In the genomic region with DNA sequence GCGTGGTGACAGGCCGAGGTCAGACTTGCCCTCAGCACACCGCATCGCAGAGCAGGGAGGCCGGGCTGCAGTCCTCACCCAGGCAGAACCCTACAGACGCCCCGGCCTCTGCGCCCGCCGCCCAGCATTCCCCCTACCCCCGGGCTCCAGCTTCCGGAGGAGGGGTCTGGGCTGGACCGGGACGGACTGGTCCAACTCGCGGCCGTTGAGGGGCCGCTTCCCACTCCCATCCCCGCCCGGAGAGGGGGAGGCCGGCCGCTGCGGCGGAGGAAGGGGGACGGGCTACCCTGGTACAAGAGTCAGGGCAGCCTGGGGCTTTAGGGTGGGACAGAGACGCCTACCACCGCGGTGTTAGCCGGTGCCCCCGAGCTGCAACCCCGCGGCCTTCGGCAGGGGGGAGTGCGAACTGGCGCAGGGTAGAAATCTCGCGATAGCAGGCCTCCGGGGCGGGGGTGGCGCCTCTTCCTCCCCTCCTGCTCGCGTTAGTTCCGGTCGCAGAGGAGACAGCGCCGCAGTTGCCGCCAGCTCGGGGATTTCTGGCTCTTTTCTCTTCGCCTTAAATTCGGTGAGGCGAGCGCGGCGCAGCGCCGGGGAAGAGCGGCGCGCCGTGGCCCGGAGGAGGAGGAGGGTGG, we compare ENCODE assay signal across 7 mouse cellular contexts. TPM values are rescaled to one million over a fixed set of nuclear protein-coding genes. Genes with fewer than 3 reads are reported as not detected.
A peak's percentile ranks its signal among the peaks of the same experiment; 100 is the strongest.
DNase-seq lines count a peak whose midpoint lies in the region; ATAC-seq lines count a peak whose summit lies in the region.

A gene (plus strand): TSS at position 247 of the 632 bp plus-strand sequence.

- H3K9me3 ChIP-seq in intestine, embryonic 15.5 days: no peaks in the 10 kb centered on the region
- no peaks in the 10 kb centered on the region for H3K9me3 ChIP-seq in midbrain, embryonic 10.5 days (replicated peaks)

- peaks cover 8% of the 10 kb centered on the region for H3K4me1 ChIP-seq in intestine, embryonic 15.5 days (replicated peaks)
- peaks cover 19% of the 10 kb centered on the region for H3K4me1 ChIP-seq in midbrain, embryonic 10.5 days

- DNase-seq in adrenal gland, adult 2 months: peak; percentile 96
- DNase-seq in embryo, embryonic 11.5 days (ENCODE audit: low read depth, low spot score): peak; percentile 86
- DNase-seq in gastrocnemius, postnatal 36 days: peak; percentile 89
- peak; percentile 90 to 93 for DNase-seq in left cerebral cortex, postnatal 25 days (ENCODE audit: low spot score in 2 of 2)
- DNase-seq in midbrain, embryonic 10.5 days (ENCODE audit: low spot score): peak; percentile 95
- peak; percentile 92 for DNase-seq in right cerebral cortex, postnatal 4 days

- no peaks in the 10 kb centered on the region for H3K27me3 ChIP-seq in intestine, embryonic 15.5 days (replicated peaks)
- H3K27me3 ChIP-seq in midbrain, embryonic 10.5 days (ENCODE audit: low read depth, poor library complexity, severe bottlenecking): no peaks in the 10 kb centered on the region

- H3K27ac ChIP-seq in intestine, embryonic 15.5 days: peak within 1 kb of the TSS; percentile 97
- H3K27ac ChIP-seq in midbrain, embryonic 10.5 days (replicated peaks): peak within 1 kb of the TSS; percentile 99

- H3K4me3 ChIP-seq in intestine, embryonic 15.5 days (replicated peaks): peak within 1 kb of the TSS; percentile 97
- H3K4me3 ChIP-seq in midbrain, embryonic 10.5 days: peak within 1 kb of the TSS; percentile 95

- H3K36me3 ChIP-seq in intestine, embryonic 15.5 days: peaks cover 14% of the 10 kb centered on the region; the same call in 1 of the 2 replicates
- H3K36me3 ChIP-seq in midbrain, embryonic 10.5 days: peaks cover 39% of the 10 kb centered on the region

- under 1% methylated on average over 51 of the region's 61 CpGs for WGBS in intestine, embryonic 15.5 days
- under 1% methylated on average over 58 of the region's 61 CpGs for WGBS in midbrain, embryonic 10.5 days

- peak; percentile 99 for ATAC-seq in intestine, embryonic 15.5 days

- H3K4me2 ChIP-seq in intestine, embryonic 15.5 days (replicated peaks): peak within 1 kb of the TSS; percentile 74

- intact Hi-C loops in gastrocnemius, postnatal 36 days (cut with DNase I): no loop called here
- intact Hi-C loops in left cerebral cortex, postnatal 25 days (cut with DNase I): loop anchor here (2.0 to 10.0 kb wide), 2 partner anchors 52 to 968 kb away; a partner anchor contains a TSS

- peak within 1 kb of the TSS; percentile 91 for H3K9ac ChIP-seq in intestine, embryonic 15.5 days

RNA-seq across cellular contexts. Expression of the gene that starts here (rescaled TPM):
- total RNA-seq in adrenal gland, adult 2 months (2021): 100 to 1,000 TPM; 125 to 134 TPM
- 5.6 and 7.5 TPM in 2 replicates for polyA plus RNA-seq in adrenal gland, adult 2 months (2012; rRNA removed)
- total RNA-seq in gastrocnemius, postnatal 36 days (2021): 10 to 100 TPM; 36.8 to 43.1 TPM
- polyA plus RNA-seq in intestine, embryonic 15.5 days (2015; fragmentation: Nextera tagmentation; extraction: Ambion mirVana): 294 and 358 TPM in 2 replicates
- 100 to 1,000 TPM; 164 to 173 TPM for total RNA-seq in left cerebral cortex, postnatal 25 days (2021)
- polyA plus RNA-seq in midbrain, embryonic 10.5 days (2016; fragmentation: Nextera tagmentation; extraction: Ambion mirVana): 454 and 464 TPM in 2 replicates

Comparison
In these comparisons a context has a peak if more than half of its experiments do, and no peak if none do; other contexts are left out.
1. Peak in every context shown above with its lines: DNase-seq, ATAC-seq, H3K4me3 ChIP-seq and H3K27ac ChIP-seq.
2. RNA of the gene that starts here (polyA plus RNA-seq): 454 to 464 TPM in midbrain, embryonic 10.5 days and 294 to 358 TPM in intestine, embryonic 15.5 days; 5.6 to 7.5 TPM in adrenal gland, adult 2 months; every median in the first group is over 10 times any median in the second.